Mouse (Mus musculus): Measurements from ENCODE around the gene Anapc10. TPM values are rescaled to one million over a fixed set of nuclear protein-coding genes. Genes with fewer than 3 reads are reported as not detected.
"Not testable (repeated sequence)": the region's sequence is repeated elsewhere in the genome, so short reads cannot be mapped to it uniquely, and the experiment has no call there.

The Anapc10 gene
- 40.1 and 42.6 TPM in 2 replicates for polyA plus RNA-seq (2014; fragmentation: Nextera tagmentation; extraction: Ambion mirVana)

- WGBS, result under 1% methylated on average over 73 of the region's 73 CpGs
- DNase-seq (peak; percentile 100), ATAC-seq (ENCODE audit: low FRiP score, low TSS enrichment) (peak; percentile 98)
- Histone ChIP-seq H3K9me3 (ENCODE audit: control insufficient read depth, low read length) (no peaks in the 10 kb centered on the region), H3K4me2 (ENCODE audit: low read length) (peak within 1 kb of the TSS; percentile 78), H3K9ac (replicated peaks; ENCODE audit: low read length) (peak within 1 kb of the TSS; percentile 80), H3K27me3 (ENCODE audit: control insufficient read depth, insufficient read depth, low read length) (no peaks in the 10 kb centered on the region), H3K27ac (replicated peaks; ENCODE audit: low read depth, low read length) (peak within 1 kb of the TSS; percentile 90), H3K4me3 (replicated peaks; ENCODE audit: low read depth, low read length) (peak within 1 kb of the TSS; percentile 85), H3K4me1 (ENCODE audit: control insufficient read depth, insufficient read depth, low read length) (peaks cover 3% of the 10 kb centered on the region; the same call in 1 of the 2 replicates), H3K36me3 (ENCODE audit: control insufficient read depth, insufficient read depth, low read length) (peaks cover 27% of the 10 kb centered on the region)
Observed at GRCm38 (mm10) chr8:79711064-79711961, at the start of gene Anapc10, which contains the start of gene Abce1. Gene Anapc10, plus strand, starts transcription at chr8:79711820. Gene Abce1, minus strand, starts transcription at chr8:79711740.

DNA sequence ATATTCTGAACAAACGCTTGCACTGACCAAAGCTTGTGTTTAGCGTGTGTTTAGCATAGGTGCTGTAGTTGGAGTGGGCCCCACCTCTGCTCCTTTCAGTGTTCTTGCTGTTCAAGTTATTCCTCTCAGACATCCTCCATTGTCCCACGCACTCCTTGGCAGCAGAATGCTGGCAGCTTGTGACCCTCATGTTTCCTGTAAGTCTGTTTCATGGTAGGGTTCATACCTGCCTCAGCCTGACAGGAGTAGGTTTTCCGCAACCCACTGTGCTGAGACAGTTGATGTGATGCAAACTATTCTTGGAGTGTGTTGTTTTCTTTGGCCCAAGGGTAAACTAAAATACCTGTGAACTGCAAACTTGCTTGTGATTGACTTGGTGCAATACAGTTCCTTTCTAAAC, 35.2 kb upstream of the Anapc10 start:
- Histone ChIP-seq H3K27me3 (ENCODE audit: control insufficient read depth, insufficient read depth, low read length) (no peaks in the 10 kb centered on the region), H3K9ac (replicated peaks; ENCODE audit: low read length) (no peak overlapping the region), H3K4me3 (replicated peaks; ENCODE audit: low read depth, low read length) (no peak overlapping the region), H3K4me1 (ENCODE audit: control insufficient read depth, insufficient read depth, low read length) (0 out of 2 replicates have a peak, but pooled peaks cover 5% of the 10 kb centered on the region), H3K27ac (replicated peaks; ENCODE audit: low read depth, low read length) (no peak overlapping the region), H3K4me2 (ENCODE audit: low read length) (no peak overlapping the region), H3K9me3 (ENCODE audit: control insufficient read depth, low read length) (no peaks in the 10 kb centered on the region), H3K36me3 (ENCODE audit: control insufficient read depth, insufficient read depth, low read length) (peaks cover 41% of the 10 kb centered on the region)
- DNase-seq, result no peak
- 90% methylated on average over 4 of the region's 4 CpGs for WGBS
- no peak for ATAC-seq (ENCODE audit: low FRiP score, low TSS enrichment)

DNA sequence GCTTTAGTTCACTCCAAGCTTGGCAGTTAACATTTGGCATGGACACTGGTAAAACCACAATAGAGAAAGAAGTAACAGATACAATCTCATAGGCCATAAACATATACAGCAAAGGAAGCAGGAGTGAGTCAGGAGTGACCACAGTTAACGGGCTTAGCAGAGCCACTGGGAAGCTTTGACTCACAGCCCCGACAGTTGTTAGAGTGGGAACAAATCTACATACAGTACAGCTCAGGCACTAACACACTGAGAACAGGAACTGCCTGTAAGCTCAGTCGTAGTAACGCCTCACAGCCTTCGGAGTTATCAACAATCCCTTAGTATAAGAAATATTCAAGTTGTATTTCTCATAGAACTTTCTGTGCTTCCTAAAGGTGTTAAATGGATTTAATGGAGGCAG, 32.6 kb upstream of the Anapc10 start:
- H3K4me1 ChIP-seq (ENCODE audit: control insufficient read depth, insufficient read depth, low read length), result 0 out of 2 replicates have a peak, but pooled peaks cover 5% of the 10 kb centered on the region
- H3K36me3 ChIP-seq (ENCODE audit: control insufficient read depth, insufficient read depth, low read length), result peaks cover 41% of the 10 kb centered on the region
- ATAC-seq (ENCODE audit: low FRiP score, low TSS enrichment) (no peak), DNase-seq (no peak)
- H3K4me3 ChIP-seq (replicated peaks; ENCODE audit: low read depth, low read length), result no peak overlapping the region
- H3K27me3 ChIP-seq (ENCODE audit: control insufficient read depth, insufficient read depth, low read length), result no peaks in the 10 kb centered on the region
- no peak overlapping the region for H3K9ac ChIP-seq (replicated peaks; ENCODE audit: low read length)
- H3K4me2 ChIP-seq (ENCODE audit: low read length), result no peak overlapping the region
- H3K9me3 ChIP-seq (ENCODE audit: control insufficient read depth, low read length), result no peaks in the 10 kb centered on the region
- no peak overlapping the region for H3K27ac ChIP-seq (replicated peaks; ENCODE audit: low read depth, low read length)
- 69% methylated on average over 5 of the region's 5 CpGs for WGBS

DNA sequence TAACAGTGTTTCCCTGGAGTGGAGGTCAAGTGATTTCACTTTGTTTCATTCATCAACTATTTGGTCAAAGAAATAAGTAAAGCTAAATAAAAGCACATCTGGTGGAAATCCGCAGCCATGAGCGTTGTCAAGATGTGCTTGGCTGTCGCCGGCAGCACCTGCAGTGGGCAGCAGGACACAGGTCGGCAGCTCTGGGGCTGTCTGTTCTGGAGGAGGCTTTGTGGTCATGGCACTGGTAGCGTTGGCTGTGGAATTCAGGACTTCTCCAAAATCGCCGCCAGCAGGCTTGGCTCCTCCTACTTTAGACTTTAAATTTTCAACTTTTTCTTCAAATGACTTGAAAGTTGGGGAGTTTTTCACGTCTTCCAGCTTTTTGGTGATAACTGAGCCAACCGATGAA, 31.5 kb upstream of the Anapc10 start:
- H3K4me3 ChIP-seq (replicated peaks; ENCODE audit: low read depth, low read length); ATAC-seq (ENCODE audit: low FRiP score, low TSS enrichment): not testable (repeated sequence)
- H3K4me2 ChIP-seq (ENCODE audit: low read length), result peak overlapping the region; percentile 54

GRCm38 (mm10) chr8:79680555-79680954, 31.1 kb upstream of the Anapc10 start:
- no peaks in the 10 kb centered on the region for H3K27me3 ChIP-seq (ENCODE audit: control insufficient read depth, insufficient read depth, low read length)
- H3K9me3 ChIP-seq (ENCODE audit: control insufficient read depth, low read length), result no peaks in the 10 kb centered on the region
- WGBS, result 6% methylated on average over 34 of the region's 34 CpGs
- peak overlapping the region; percentile 24 for H3K4me3 ChIP-seq (replicated peaks; ENCODE audit: low read depth, low read length)
- H3K4me1 ChIP-seq (ENCODE audit: control insufficient read depth, insufficient read depth, low read length), result 0 out of 2 replicates have a peak, but pooled peaks cover 5% of the 10 kb centered on the region
- peaks cover 41% of the 10 kb centered on the region for H3K36me3 ChIP-seq (ENCODE audit: control insufficient read depth, insufficient read depth, low read length)
- no peak overlapping the region for H3K27ac ChIP-seq (replicated peaks; ENCODE audit: low read depth, low read length)
- H3K9ac ChIP-seq (replicated peaks; ENCODE audit: low read length), result peak overlapping the region; percentile 31; the same call in 1 of the 2 replicates
- DNase-seq, result peak; percentile 32
- peak overlapping the region; percentile 54 for H3K4me2 ChIP-seq (ENCODE audit: low read length)
- ATAC-seq (ENCODE audit: low FRiP score, low TSS enrichment), result peak; percentile 43; the same call in 1 of the 2 replicates

More for the DNA sequence above, 31.5 kb upstream of the Anapc10 start:
- 29% methylated on average over 10 of the region's 10 CpGs for WGBS
- H3K9ac ChIP-seq (replicated peaks; ENCODE audit: low read length); H3K27ac ChIP-seq (replicated peaks; ENCODE audit: low read depth, low read length); H3K9me3 ChIP-seq (ENCODE audit: control insufficient read depth, low read length); H3K27me3 ChIP-seq (ENCODE audit: control insufficient read depth, insufficient read depth, low read length); DNase-seq; H3K4me1 ChIP-seq (ENCODE audit: control insufficient read depth, insufficient read depth, low read length): not testable (repeated sequence)
- peaks cover 43% of the 10 kb centered on the region for H3K36me3 ChIP-seq (ENCODE audit: control insufficient read depth, insufficient read depth, low read length)

- DNase-seq (peak; percentile 7), ATAC-seq (ENCODE audit: low FRiP score, low TSS enrichment) (no peak)
- peaks cover 44% of the 10 kb centered on the region for H3K36me3 ChIP-seq (ENCODE audit: control insufficient read depth, insufficient read depth, low read length)
Observed at GRCm38 (mm10) chr8:79680965-79681364, 30.7 kb upstream of the Anapc10 start.

GRCm38 (mm10) chr8:79685927-79686326, 25.7 kb upstream of the Anapc10 start:
- not testable (repeated sequence) for H3K4me3 ChIP-seq (replicated peaks; ENCODE audit: low read depth, low read length); H3K9me3 ChIP-seq (ENCODE audit: control insufficient read depth, low read length); DNase-seq; H3K9ac ChIP-seq (replicated peaks; ENCODE audit: low read length); H3K4me1 ChIP-seq (ENCODE audit: control insufficient read depth, insufficient read depth, low read length); ATAC-seq (ENCODE audit: low FRiP score, low TSS enrichment); H3K27me3 ChIP-seq (ENCODE audit: control insufficient read depth, insufficient read depth, low read length); H3K27ac ChIP-seq (replicated peaks; ENCODE audit: low read depth, low read length); H3K4me2 ChIP-seq (ENCODE audit: low read length)
- peaks cover 90% of the 10 kb centered on the region for H3K36me3 ChIP-seq (ENCODE audit: control insufficient read depth, insufficient read depth, low read length)
- WGBS, result 93% methylated on average over 5 of the region's 5 CpGs

More at GRCm38 (mm10) chr8:79680965-79681364, 30.7 kb upstream of the Anapc10 start:
- H3K9ac ChIP-seq (replicated peaks; ENCODE audit: low read length), result peak overlapping the region; percentile 31; the same call in 1 of the 2 replicates
- no peaks in the 10 kb centered on the region for H3K9me3 ChIP-seq (ENCODE audit: control insufficient read depth, low read length)
- H3K4me3 ChIP-seq (replicated peaks; ENCODE audit: low read depth, low read length), result peak overlapping the region; percentile 24
- 34% methylated on average over 2 of the region's 2 CpGs for WGBS
- H3K27ac ChIP-seq (replicated peaks; ENCODE audit: low read depth, low read length), result no peak overlapping the region
- peak overlapping the region; percentile 54 for H3K4me2 ChIP-seq (ENCODE audit: low read length)
- 0 out of 2 replicates have a peak, but pooled peaks cover 5% of the 10 kb centered on the region for H3K4me1 ChIP-seq (ENCODE audit: control insufficient read depth, insufficient read depth, low read length)
- H3K27me3 ChIP-seq (ENCODE audit: control insufficient read depth, insufficient read depth, low read length), result no peaks in the 10 kb centered on the region

GRCm38 (mm10) chr8:79692531-79692930, 19.1 kb upstream of the Anapc10 start:
- H3K4me1 ChIP-seq (ENCODE audit: control insufficient read depth, insufficient read depth, low read length), result no peaks in the 10 kb centered on the region
- 85% methylated on average over 2 of the region's 2 CpGs for WGBS
- no peaks in the 10 kb centered on the region for H3K27me3 ChIP-seq (ENCODE audit: control insufficient read depth, insufficient read depth, low read length)
- no peak overlapping the region for H3K9ac ChIP-seq (replicated peaks; ENCODE audit: low read length)
- H3K36me3 ChIP-seq (ENCODE audit: control insufficient read depth, insufficient read depth, low read length), result peaks cover 90% of the 10 kb centered on the region
- ATAC-seq (ENCODE audit: low FRiP score, low TSS enrichment) (no peak), DNase-seq (no peak)
- H3K27ac ChIP-seq (replicated peaks; ENCODE audit: low read depth, low read length), result no peak overlapping the region
- no peak overlapping the region for H3K4me3 ChIP-seq (replicated peaks; ENCODE audit: low read depth, low read length)
- no peak overlapping the region for H3K4me2 ChIP-seq (ENCODE audit: low read length)
- no peaks in the 10 kb centered on the region for H3K9me3 ChIP-seq (ENCODE audit: control insufficient read depth, low read length)

Measured in midbrain, embryonic 14.5 days (tissue).